Mouse (Mus musculus): ENCODE data around the gene Cenpb.

- TF ChIP-seq POLR2A (IDR thresholded peaks at IDR 0.05; ENCODE audit: insufficient read depth, low read depth, low read length) (no peak), CTCF (IDR thresholded peaks at IDR 0.05) (no peak)
Measured at GRCm38 (mm10) chr2:131223569-131223968, 43.7 kb upstream of the Cenpb start.
